Comparison of ENCODE assay signal across 8 mouse cellular contexts in genomic region chr14:104466557-104466956, GRCm38 (mm10). TPM values are rescaled to one million over a fixed set of nuclear protein-coding genes. Genes with fewer than 3 reads are reported as not detected.
DNase-seq lines count a peak whose midpoint lies in the region; ATAC-seq and TF ChIP-seq lines count a peak whose summit lies in the region.

No protein-coding gene starts in this region.

- peaks cover 22% of the 10 kb centered on the region; the same call in 1 of the 2 replicates for H3K4me1 ChIP-seq in lung, embryonic 15.5 days
- peaks cover 2% of the 10 kb centered on the region for H3K4me1 ChIP-seq in lung, adult 2 months (ENCODE audit: control insufficient read depth, insufficient read depth, low read length)
- H3K4me1 ChIP-seq in forebrain, embryonic 10.5 days, result peaks cover 31% of the 10 kb centered on the region
- H3K4me1 ChIP-seq in limb, embryonic 12.5 days (replicated peaks), result peaks cover 13% of the 10 kb centered on the region

- TF ChIP-seq POLR2A in lung, adult 2 months (IDR thresholded peaks at IDR 0.05; ENCODE audit: borderline replicate concordance, extremely low read depth, low read depth, low read length), result no peak

- DNase-seq in lung, adult 2 months, result no peak
- DNase-seq in forebrain, embryonic 10.5 days (ENCODE audit: extremely low spot score, low spot score), result peak; percentile 37
- peak; percentile 14 for DNase-seq in splenic B cell, adult 2 months (ENCODE audit: low read depth, low spot score)
- DNase-seq in gastrocnemius, postnatal 25 days, result no peak
- DNase-seq in T-cell, adult 2 months (ENCODE audit: low spot score), result no peak
- DNase-seq in urinary bladder, postnatal 36 days (ENCODE audit: low spot score in 2 of 2), result no peak

- H3K9me3 ChIP-seq in lung, embryonic 15.5 days, result no peaks in the 10 kb centered on the region
- no peaks in the 10 kb centered on the region for H3K9me3 ChIP-seq in forebrain, embryonic 10.5 days
- no peaks in the 10 kb centered on the region for H3K9me3 ChIP-seq in limb, embryonic 12.5 days

- H3K27me3 ChIP-seq in lung, embryonic 15.5 days, result peaks cover 95% of the 10 kb centered on the region
- H3K27me3 ChIP-seq in forebrain, embryonic 10.5 days (ENCODE audit: poor library complexity, severe bottlenecking), result peaks cover 100% of the 10 kb centered on the region
- H3K27me3 ChIP-seq in limb, embryonic 12.5 days, result peaks cover 87% of the 10 kb centered on the region
- H3K27me3 ChIP-seq in splenic B cell, adult 2 months (ENCODE audit: control insufficient read depth, insufficient read depth, low read length, poor library complexity, severe bottlenecking), result peaks cover 11% of the 10 kb centered on the region

- H3K36me3 ChIP-seq in lung, embryonic 15.5 days, result no peaks in the 10 kb centered on the region
- H3K36me3 ChIP-seq in forebrain, embryonic 10.5 days (replicated peaks), result no peaks in the 10 kb centered on the region
- no peaks in the 10 kb centered on the region for H3K36me3 ChIP-seq in limb, embryonic 12.5 days
- H3K36me3 ChIP-seq in splenic B cell, adult 2 months (ENCODE audit: control insufficient read depth, insufficient read depth, low read length, poor library complexity, severe bottlenecking), result no peaks in the 10 kb centered on the region

- peak overlapping the region; percentile 53 for H3K4me3 ChIP-seq in lung, embryonic 15.5 days
- H3K4me3 ChIP-seq in lung, adult 2 months (replicated peaks; ENCODE audit: extremely low read depth, low read depth, low read length), result no peak overlapping the region
- H3K4me3 ChIP-seq in forebrain, embryonic 10.5 days, result peak overlapping the region; percentile 64
- peak overlapping the region; percentile 20; the same call in 1 of the 2 replicates for H3K4me3 ChIP-seq in limb, embryonic 12.5 days (replicated peaks)

- H3K27ac ChIP-seq in lung, embryonic 15.5 days, result no peak overlapping the region
- no peak overlapping the region for H3K27ac ChIP-seq in forebrain, embryonic 10.5 days
- H3K27ac ChIP-seq in limb, embryonic 12.5 days, result no peak overlapping the region

- H3K4me2 ChIP-seq in lung, embryonic 15.5 days, result peak overlapping the region; percentile 89
- H3K4me2 ChIP-seq in limb, embryonic 12.5 days, result peak overlapping the region; percentile 82

- no peak for ATAC-seq in lung, embryonic 15.5 days (ENCODE audit: borderline replicate concordance, extremely low read depth, low FRiP score, low TSS enrichment)
- no peak for ATAC-seq in limb, embryonic 12.5 days (ENCODE audit: insufficient number of reproducible peaks, insufficient read depth, low FRiP score, low TSS enrichment, low read depth)

- H3K9ac ChIP-seq in lung, embryonic 15.5 days, result no peak overlapping the region
- H3K9ac ChIP-seq in limb, embryonic 12.5 days (replicated peaks), result no peak overlapping the region

- under 1% methylated on average over 38 of the region's 43 CpGs for WGBS in lung, embryonic 15.5 days
- 4% methylated on average over 42 of the region's 43 CpGs for WGBS in lung, adult 2 months
- under 1% methylated on average over 33 of the region's 43 CpGs for WGBS in forebrain, embryonic 10.5 days
- WGBS in limb, embryonic 12.5 days, result 1% methylated on average over 43 of the region's 43 CpGs

- no peak for TF ChIP-seq CTCF in lung, adult 2 months (IDR thresholded peaks at IDR 0.05; ENCODE audit: insufficient read depth, low read length)

RNA-seq across cellular contexts. Expression of gene Pou4f1, which starts 1.2 kb away (rescaled TPM):
- polyA plus RNA-seq in lung, embryonic 15.5 days (2015; fragmentation: Nextera tagmentation; extraction: Ambion mirVana), result 0.24 and 0.31 TPM in 2 replicates
- polyA plus RNA-seq in lung, adult 2 months (2012; rRNA removed), result 0.06 TPM in 2 replicates
- polyA plus RNA-seq in forebrain, embryonic 10.5 days (2016; fragmentation: Nextera tagmentation; extraction: Ambion mirVana), result 1.5 and 1.6 TPM in 2 replicates
- polyA plus RNA-seq in limb, embryonic 12.5 days (2016; fragmentation: Nextera tagmentation; extraction: Ambion mirVana), result 0.63 and 0.93 TPM in 2 replicates
- 1 to 10 TPM; 1.1 TPM for total RNA-seq in gastrocnemius, postnatal 25 days (2021)

RNA-seq across cellular contexts. Expression of gene Rnf219, which starts 55.9 kb away (rescaled TPM):
- 30.6 and 32.6 TPM in 2 replicates for polyA plus RNA-seq in lung, embryonic 15.5 days (2015; fragmentation: Nextera tagmentation; extraction: Ambion mirVana)
- 2.0 and 2.5 TPM in 2 replicates for polyA plus RNA-seq in lung, adult 2 months (2012; rRNA removed)
- polyA plus RNA-seq in forebrain, embryonic 10.5 days (2016; fragmentation: Nextera tagmentation; extraction: Ambion mirVana), result 46.8 and 55.6 TPM in 2 replicates
- 45.8 TPM in 2 replicates for polyA plus RNA-seq in limb, embryonic 12.5 days (2016; fragmentation: Nextera tagmentation; extraction: Ambion mirVana)
- total RNA-seq in gastrocnemius, postnatal 25 days (2021), result 1 to 10 TPM; 2.5 to 4.4 TPM

Comparison
In these comparisons a context has a peak if more than half of its experiments do, and no peak if none do; other contexts are left out.
1. DNase-seq: peak in forebrain, embryonic 10.5 days (single experiment) and splenic B cell, adult 2 months (single experiment); none in lung, adult 2 months (single experiment), gastrocnemius, postnatal 25 days (single experiment), T-cell, adult 2 months (single experiment) and urinary bladder, postnatal 36 days (0 of 2).